Mouse (Mus musculus) T-helper 2 cell (primary cell): ENCODE results near the gene Glb1.

Experiments used
- in situ Hi-C: fragments of 300-600 bp; cut with MboI, MseI; formaldehyde crosslinking; loops from one replicate; pipeline ENCODE4 v1.15.1; 2025; ENCODE audit warnings: high pct_unique_total_duplicates

The Glb1 gene

GRCm38 (mm10) chr9:114442893-114443292 is 42.0 kb downstream of the Glb1 start:
- in situ Hi-C loops, result no loop called here

- in situ Hi-C loops, result no loop called here
Measured at GRCm38 (mm10) chr9:114443351-114443750, 42.5 kb downstream of the Glb1 start.

GRCm38 (mm10) chr9:114446887-114447286 is 46.0 kb downstream of the Glb1 start:
- in situ Hi-C loops, result no loop called here

- in situ Hi-C loops, result no loop called here
Measured at GRCm38 (mm10) chr9:114448700-114449099, 47.8 kb downstream of the Glb1 start.

- in situ Hi-C loops, result no loop called here
Measured at GRCm38 (mm10) chr9:114449120-114449754, 48.4 kb downstream of the Glb1 start.

- in situ Hi-C loops, result loop anchor here (25.0 kb wide), 1 partner anchor 1711 kb away; no protein-coding TSS in a partner anchor
Measured at GRCm38 (mm10) chr9:114451615-114452014, 50.7 kb downstream of the Glb1 start.

GRCm38 (mm10) chr9:114452418-114452817 is 51.5 kb downstream of the Glb1 start:
- in situ Hi-C loops, result loop anchor here (25.0 kb wide), 1 partner anchor 1710 kb away; no protein-coding TSS in a partner anchor

GRCm38 (mm10) chr9:114455420-114455819 is 54.5 kb downstream of the Glb1 start:
- in situ Hi-C loops, result loop anchor here (25.0 kb wide), 1 partner anchor 1707 kb away; no protein-coding TSS in a partner anchor

GRCm38 (mm10) chr9:114458436-114458835 is 57.6 kb downstream of the Glb1 start:
- in situ Hi-C loops, result loop anchor here (25.0 kb wide), 1 partner anchor 1704 kb away; no protein-coding TSS in a partner anchor

- in situ Hi-C loops, result loop anchor here (25.0 kb wide), 1 partner anchor 1700 kb away; no protein-coding TSS in a partner anchor
Measured at GRCm38 (mm10) chr9:114462569-114462968, 61.7 kb downstream of the Glb1 start.

- in situ Hi-C loops, result loop anchor here (25.0 kb wide), 1 partner anchor 1697 kb away; no protein-coding TSS in a partner anchor
Measured at GRCm38 (mm10) chr9:114465442-114465841, 64.6 kb downstream of the Glb1 start.

GRCm38 (mm10) chr9:114466871-114467270 is 66.0 kb downstream of the Glb1 start:
- in situ Hi-C loops, result loop anchor here (25.0 kb wide), 1 partner anchor 1695 kb away; no protein-coding TSS in a partner anchor

- in situ Hi-C loops, result loop anchor here (25.0 kb wide), 1 partner anchor 1694 kb away; no protein-coding TSS in a partner anchor
Measured at GRCm38 (mm10) chr9:114468217-114468616, 67.3 kb downstream of the Glb1 start.

- in situ Hi-C loops, result loop anchor here (25.0 kb wide), 1 partner anchor 1694 kb away; no protein-coding TSS in a partner anchor
Measured at GRCm38 (mm10) chr9:114468701-114469100, 67.8 kb downstream of the Glb1 start.

- in situ Hi-C loops, result loop anchor here (25.0 kb wide), 1 partner anchor 1690 kb away; no protein-coding TSS in a partner anchor
Measured at GRCm38 (mm10) chr9:114471892-114472291, 71.0 kb downstream of the Glb1 start.

- in situ Hi-C loops, result no loop called here
Measured at GRCm38 (mm10) chr9:114477019-114477418, 76.1 kb downstream of the Glb1 start.

GRCm38 (mm10) chr9:114480940-114481339 is 80.1 kb downstream of the Glb1 start:
- in situ Hi-C loops, result no loop called here

- in situ Hi-C loops, result no loop called here
Measured at GRCm38 (mm10) chr9:114484771-114485170, 83.9 kb downstream of the Glb1 start.

GRCm38 (mm10) chr9:114486808-114487207 is 85.9 kb downstream of the Glb1 start:
- in situ Hi-C loops, result no loop called here

GRCm38 (mm10) chr9:114487481-114488258 is 86.8 kb downstream of the Glb1 start:
- in situ Hi-C loops, result no loop called here

GRCm38 (mm10) chr9:114496469-114496868 is 95.6 kb downstream of the Glb1 start:
- in situ Hi-C loops, result loop anchor here (5.0 kb wide), 3 partner anchors 79 to 179 kb away; no protein-coding TSS in a partner anchor

- in situ Hi-C loops, result loop anchor here (5.0 kb wide), 3 partner anchors 81 to 181 kb away; no protein-coding TSS in a partner anchor
Measured at GRCm38 (mm10) chr9:114498218-114498617, 97.3 kb downstream of the Glb1 start.
